Mouse (Mus musculus) kidney, adult 11 months (tissue): ENCODE results near the gene Cenpa.
"Not testable (repeated sequence)": the region's sequence is repeated elsewhere in the genome, so short reads cannot be mapped to it uniquely, and the experiment has no call there.

Experiments
- DNase-seq: peaks from one replicate; pipeline ENCODE4 v3.0.0; 2022

The Cenpa gene

GRCm38 (mm10) chr5:30682967-30683600 is 16.5 kb downstream of the Cenpa start:
- no peak for DNase-seq

GRCm38 (mm10) chr5:30683993-30684392 is 17.4 kb downstream of the Cenpa start:
- DNase-seq, result no peak

GRCm38 (mm10) chr5:30686781-30687180 is 20.2 kb downstream of the Cenpa start:
- DNase-seq, result no peak

- no peak for DNase-seq
Observed at GRCm38 (mm10) chr5:30700361-30701000, 33.9 kb downstream of the Cenpa start.

GRCm38 (mm10) chr5:30701373-30701772 is 34.8 kb downstream of the Cenpa start:
- not testable (repeated sequence) for DNase-seq

- DNase-seq, result no peak
Observed at GRCm38 (mm10) chr5:30701866-30702265, 35.3 kb downstream of the Cenpa start.

- DNase-seq, result peak; percentile 63
Observed at GRCm38 (mm10) chr5:30709744-30710383, 43.3 kb downstream of the Cenpa start.

- DNase-seq, result no peak
Observed at GRCm38 (mm10) chr5:30710486-30710885, 43.9 kb downstream of the Cenpa start.

- peak; percentile 87 for DNase-seq
Observed at GRCm38 (mm10) chr5:30711147-30712001, 44.8 kb downstream of the Cenpa start, which contains the start of gene Dpysl5. TSS of gene Dpysl5 (plus strand) at chr5:30711564.

- no peak for DNase-seq
Observed at GRCm38 (mm10) chr5:30712002-30712390, 45.4 kb downstream of the Cenpa start.

- no peak for DNase-seq
Observed at GRCm38 (mm10) chr5:30712441-30713298, 46.1 kb downstream of the Cenpa start.

GRCm38 (mm10) chr5:30713299-30713675 is 46.7 kb downstream of the Cenpa start:
- no peak for DNase-seq

GRCm38 (mm10) chr5:30713691-30714090 is 47.1 kb downstream of the Cenpa start:
- DNase-seq, result no peak

GRCm38 (mm10) chr5:30716311-30716710 is 49.7 kb downstream of the Cenpa start:
- no peak for DNase-seq

GRCm38 (mm10) chr5:30717506-30717905 is 50.9 kb downstream of the Cenpa start:
- DNase-seq, result no peak

GRCm38 (mm10) chr5:30717991-30718703 is 51.6 kb downstream of the Cenpa start:
- no peak for DNase-seq

- no peak for DNase-seq
Observed at GRCm38 (mm10) chr5:30721935-30722334, 55.4 kb downstream of the Cenpa start.
